ENCODE assay signal across 12 mouse cellular contexts in genomic region chr9:61554611-61555010, GRCm38 (mm10).
DNase-seq lines count a peak whose midpoint lies in the region; ATAC-seq and TF ChIP-seq lines count a peak whose summit lies in the region.
"Had no signal": no experiment of that assay in that cellular context is flagged by ENCODE, and none has a peak within 500 bp of the region (broad histone marks: within the 10 kb centered on the region; RNA-seq: fewer than 3 reads in every experiment).

No protein-coding gene starts in this region.

- no peaks in the 10 kb centered on the region for H3K36me3 ChIP-seq in forebrain, embryonic 15.5 days
- H3K36me3 ChIP-seq in forebrain, embryonic 12.5 days (replicated peaks) = no peaks in the 10 kb centered on the region
- H3K36me3 ChIP-seq in intestine, embryonic 15.5 days = no peaks in the 10 kb centered on the region
- H3K36me3 ChIP-seq in kidney, adult 2 months (ENCODE audit: control insufficient read depth, insufficient read depth, low read length) = no peaks in the 10 kb centered on the region
- H3K36me3 ChIP-seq: lung, embryonic 15.5 days had no signal

- H3K4me3 ChIP-seq in forebrain, embryonic 15.5 days = no peak overlapping the region
- H3K4me3 ChIP-seq in forebrain, embryonic 12.5 days (replicated peaks) = no peak overlapping the region
- H3K4me3 ChIP-seq in intestine, embryonic 15.5 days (replicated peaks) = no peak overlapping the region
- no peak overlapping the region for H3K4me3 ChIP-seq in kidney, adult 2 months (ENCODE audit: insufficient read depth, low read depth, low read length)
- H3K4me3 ChIP-seq: lung, embryonic 15.5 days had no signal

- DNase-seq in Muller cell, postnatal 12 days (ENCODE audit: inconsistent ontology term) = peak; percentile 97
- DNase-seq in fibroblast of lung, adult 2 months (ENCODE audit: low read depth) = peak; percentile 79
- DNase-seq in heart, postnatal 4 days = peak; percentile 47
- DNase-seq in kidney, adult 11 months = no peak
- DNase-seq in kidney, adult 2 months = no peak
- DNase-seq: thymus, postnatal 25 days had no signal

- H3K4me2 ChIP-seq in forebrain, embryonic 15.5 days (replicated peaks) = no peak overlapping the region
- H3K4me2 ChIP-seq in forebrain, embryonic 12.5 days = no peak overlapping the region
- no peak overlapping the region for H3K4me2 ChIP-seq in intestine, embryonic 15.5 days (replicated peaks)
- H3K4me2 ChIP-seq: lung, embryonic 15.5 days had no signal

- H3K27me3 ChIP-seq in forebrain, embryonic 15.5 days = no peaks in the 10 kb centered on the region
- H3K27me3 ChIP-seq in forebrain, embryonic 12.5 days = peaks cover 4% of the 10 kb centered on the region; the same call in 1 of the 2 replicates
- no peaks in the 10 kb centered on the region for H3K27me3 ChIP-seq in intestine, embryonic 15.5 days (replicated peaks)
- no peaks in the 10 kb centered on the region for H3K27me3 ChIP-seq in kidney, adult 2 months (replicated peaks; ENCODE audit: control insufficient read depth, insufficient read depth, low read length)
- H3K27me3 ChIP-seq: lung, embryonic 15.5 days had no signal

- TF ChIP-seq POLR2A in kidney, adult 2 months (IDR thresholded peaks at IDR 0.05; ENCODE audit: low read depth, low read length) = no peak

- H3K4me1 ChIP-seq in forebrain, embryonic 15.5 days = peaks cover 31% of the 10 kb centered on the region
- H3K4me1 ChIP-seq in forebrain, embryonic 12.5 days = peaks cover 43% of the 10 kb centered on the region
- no peaks in the 10 kb centered on the region for H3K4me1 ChIP-seq in intestine, embryonic 15.5 days (replicated peaks)
- H3K4me1 ChIP-seq in kidney, adult 2 months (ENCODE audit: control insufficient read depth, insufficient read depth, low read length) = no peaks in the 10 kb centered on the region
- H3K4me1 ChIP-seq: lung, embryonic 15.5 days had no signal

- no peaks in the 10 kb centered on the region for H3K9me3 ChIP-seq in forebrain, embryonic 15.5 days
- no peaks in the 10 kb centered on the region for H3K9me3 ChIP-seq in forebrain, embryonic 12.5 days
- no peaks in the 10 kb centered on the region for H3K9me3 ChIP-seq in intestine, embryonic 15.5 days
- H3K9me3 ChIP-seq: lung, embryonic 15.5 days had no signal

- 59% methylated on average over 7 of the region's 7 CpGs for WGBS in forebrain, embryonic 15.5 days
- 82% methylated on average over 7 of the region's 7 CpGs for WGBS in forebrain, embryonic 12.5 days
- 75% methylated on average over 7 of the region's 7 CpGs for WGBS in intestine, embryonic 15.5 days
- WGBS in kidney, adult 2 months = 83% methylated on average over 7 of the region's 7 CpGs

- no peak for TF ChIP-seq CTCF in kidney, adult 2 months (conservative IDR thresholded peaks at IDR 0.05; ENCODE audit: insufficient read depth, insufficient read length, low read depth, low read length)

- no peak overlapping the region for H3K9ac ChIP-seq in forebrain, embryonic 15.5 days (replicated peaks)
- no peak overlapping the region for H3K9ac ChIP-seq in forebrain, embryonic 12.5 days
- no peak overlapping the region for H3K9ac ChIP-seq in intestine, embryonic 15.5 days
- H3K9ac ChIP-seq: lung, embryonic 15.5 days had no signal

- peak overlapping the region; percentile 51; the same call in 1 of the 2 replicates for H3K27ac ChIP-seq in forebrain, embryonic 15.5 days (replicated peaks)
- no peak overlapping the region for H3K27ac ChIP-seq in forebrain, embryonic 12.5 days
- no peak overlapping the region for H3K27ac ChIP-seq in intestine, embryonic 15.5 days
- H3K27ac ChIP-seq in kidney, adult 2 months (ENCODE audit: insufficient read depth, low read depth, low read length) = no peak overlapping the region
- H3K27ac ChIP-seq: hindbrain, postnatal 0 days; lung, embryonic 15.5 days had no signal

- ATAC-seq in forebrain, embryonic 15.5 days (replicated peaks) = no peak
- no peak for ATAC-seq in forebrain, embryonic 12.5 days (ENCODE audit: low FRiP score)
- no peak for ATAC-seq in intestine, embryonic 15.5 days
- ATAC-seq: CD4-positive, CD25-positive, alpha-beta regulatory T cell, adult 4 months; hindbrain, postnatal 0 days had no signal

Comparison
In these comparisons a context has a peak if more than half of its experiments do, and no peak if none do; other contexts are left out.
1. DNase-seq: peak in Muller cell, postnatal 12 days (single experiment), fibroblast of lung, adult 2 months (single experiment) and heart, postnatal 4 days (single experiment); none in kidney, adult 11 months (single experiment) and kidney, adult 2 months (single experiment).